Mouse (Mus musculus) leukemia stem cell, adult 10-12 weeks (primary cell): ENCODE results near the gene S1pr3. TPM values are rescaled to one million over a fixed set of nuclear protein-coding genes. Genes with fewer than 3 reads are reported as not detected.

ENCODE experiments used
- polyA plus RNA-seq: library from polyadenylated mRNA; stranded (reverse); fragments of >175 nt; gene quantifications from 2 replicates; pipeline ENCODE4 v1.2.3, GENCODE M21; 2012; ENCODE audit warnings: low replicate concordance

The S1pr3 gene
- polyA plus RNA-seq: 0.80 and 1.5 TPM in 2 replicates

DNA sequence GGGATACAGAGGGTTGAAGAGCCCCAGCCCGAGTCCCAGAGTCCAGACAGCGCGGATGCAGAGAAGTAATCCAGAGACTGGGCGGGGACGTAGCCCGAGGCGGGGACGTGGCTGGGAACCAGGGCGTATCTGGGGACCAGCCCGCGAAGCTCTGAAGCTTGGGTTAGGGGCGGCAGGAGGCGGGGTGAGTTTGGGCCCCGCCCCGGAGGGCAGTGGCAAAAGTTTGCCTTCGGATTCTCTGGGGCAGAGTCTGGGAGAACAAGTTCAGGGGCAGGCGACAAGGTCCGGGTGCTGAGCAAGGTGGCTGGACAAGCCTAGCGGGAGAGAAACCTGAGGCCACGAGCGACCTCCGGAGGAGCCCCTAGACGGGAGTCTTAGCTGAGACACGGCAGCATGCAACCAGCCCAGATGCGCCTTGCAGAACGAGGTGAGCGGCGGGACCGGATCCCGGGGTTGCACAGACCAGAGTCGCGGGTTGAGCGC lies at the start of gene S1pr3:
S1pr3 (plus strand) TSS at position 121 of the 483 bp plus-strand sequence.

Other genes with a start within 250 kb of the S1pr3 start
- not detected in 2 replicates for gene Nxnl2, start 237.6 kb upstream of the S1pr3 start, polyA plus RNA-seq
- not detected in 2 replicates for gene Shc3, start 160.8 kb downstream of the S1pr3 start, polyA plus RNA-seq
- gene Cks2, start 236.6 kb downstream of the S1pr3 start, polyA plus RNA-seq: 17.9 and 165 TPM in 2 replicates
- gene Secisbp2, start 243.1 kb downstream of the S1pr3 start, polyA plus RNA-seq: 15.1 and 21.2 TPM in 2 replicates